ENCODE assay signal across 9 mouse cellular contexts in the genomic region with DNA sequence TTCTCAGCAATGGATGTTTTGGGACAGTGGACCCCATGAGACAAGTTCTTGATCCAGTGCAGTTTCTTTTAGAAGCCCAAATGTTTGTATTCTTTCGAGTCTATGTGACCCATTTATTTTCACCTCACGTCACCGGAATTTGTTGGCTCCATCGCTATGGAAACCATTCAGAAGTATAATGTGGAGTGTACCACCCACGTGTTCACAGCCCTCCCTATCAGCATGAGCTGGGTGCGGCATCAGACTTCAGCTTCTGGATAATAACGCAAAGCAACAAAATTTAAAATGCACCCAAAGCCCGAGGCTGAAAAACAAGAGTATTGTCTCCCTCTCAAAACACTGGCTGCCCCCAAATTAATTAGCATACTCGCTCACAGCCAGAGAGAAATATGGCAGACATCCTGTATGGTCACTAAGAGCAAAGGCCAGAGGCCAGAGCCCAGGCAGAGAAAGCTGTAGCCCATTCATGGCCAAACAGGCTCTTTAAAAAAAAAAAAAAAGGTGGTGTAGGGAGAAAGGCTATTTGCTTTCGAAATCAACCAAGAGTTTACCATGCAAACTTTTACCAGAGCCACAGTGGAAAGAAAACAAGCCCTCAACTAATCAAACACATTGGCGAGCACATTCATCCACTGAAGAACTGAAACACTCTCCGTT. TPM values are rescaled to one million over a fixed set of nuclear protein-coding genes. Genes with fewer than 3 reads are reported as not detected.
DNase-seq lines count a peak whose midpoint lies in the region; ATAC-seq and TF ChIP-seq lines count a peak whose summit lies in the region.
"Had no signal": no experiment of that assay in that cellular context is flagged by ENCODE, and none has a peak within 500 bp of the region (broad histone marks: within the 10 kb centered on the region; RNA-seq: fewer than 3 reads in every experiment).

No protein-coding gene starts in this region.

- H3K4me3 ChIP-seq in forebrain, postnatal 0 days (ENCODE audit: low read depth, low read length), result peak overlapping the region; percentile 3; the same call in 1 of the 2 replicates
- no peak overlapping the region for H3K4me3 ChIP-seq in midbrain, embryonic 12.5 days
- no peak overlapping the region for H3K4me3 ChIP-seq in thymus, adult 2 months (ENCODE audit: control insufficient read depth, insufficient read depth, low read length)

- H3K27ac ChIP-seq in forebrain, postnatal 0 days (ENCODE audit: low read depth, low read length), result 0 out of 2 replicates have a peak overlapping the region, but pooled peaks have one; percentile 30
- no peak overlapping the region for H3K27ac ChIP-seq in midbrain, embryonic 12.5 days (replicated peaks)
- no peak overlapping the region for H3K27ac ChIP-seq in thymus, adult 2 months (ENCODE audit: control insufficient read depth, insufficient read depth, low read length)

- DNase-seq in Muller cell, postnatal 12 days (ENCODE audit: inconsistent ontology term), result peak; percentile 84
- peak; percentile 76 for DNase-seq in forebrain, postnatal 0 days
- peak; percentile 35 to 41 for DNase-seq in layer of hippocampus, postnatal 36 days
- DNase-seq in thymus, postnatal 25 days, result no peak
- no peak for DNase-seq in kidney, postnatal 25 days
- DNase-seq in thymus, adult 2 months, result no peak
- no peak for DNase-seq in kidney, postnatal 4 days

- 8% methylated on average over 12 of the region's 12 CpGs for WGBS in forebrain, postnatal 0 days
- WGBS in midbrain, embryonic 12.5 days, result 35% methylated on average over 12 of the region's 12 CpGs
- WGBS in thymus, adult 2 months, result 89% methylated on average over 12 of the region's 12 CpGs

- no peaks in the 10 kb centered on the region for H3K36me3 ChIP-seq in forebrain, postnatal 0 days (ENCODE audit: insufficient read depth)
- H3K36me3 ChIP-seq in midbrain, embryonic 12.5 days, result no peaks in the 10 kb centered on the region
- H3K36me3 ChIP-seq in thymus, adult 2 months (ENCODE audit: control insufficient read depth, insufficient read depth, low read length), result no peaks in the 10 kb centered on the region

- TF ChIP-seq POLR2A in thymus, adult 2 months (IDR thresholded peaks at IDR 0.05; ENCODE audit: control insufficient read depth, extremely low read depth, insufficient read depth, low read length, poor library complexity), result no peak

- no peaks in the 10 kb centered on the region for H3K4me1 ChIP-seq in forebrain, postnatal 0 days (ENCODE audit: insufficient read depth)
- H3K4me1 ChIP-seq in midbrain, embryonic 12.5 days, result peaks cover 40% of the 10 kb centered on the region
- no peaks in the 10 kb centered on the region for H3K4me1 ChIP-seq in thymus, adult 2 months (replicated peaks; ENCODE audit: control insufficient read depth, insufficient read depth, low read length)

- TF ChIP-seq CTCF in forebrain, postnatal 0 days (IDR thresholded peaks at IDR 0.05; ENCODE audit: low read depth), result no peak
- no peak for TF ChIP-seq CTCF in thymus, adult 2 months (IDR thresholded peaks at IDR 0.05; ENCODE audit: borderline replicate concordance, control insufficient read depth, extremely low read depth, insufficient read depth, low read length, poor library complexity)

- no peaks in the 10 kb centered on the region for H3K9me3 ChIP-seq in forebrain, postnatal 0 days (ENCODE audit: low read length)
- H3K9me3 ChIP-seq in midbrain, embryonic 12.5 days, result no peaks in the 10 kb centered on the region

- no peak overlapping the region for H3K9ac ChIP-seq in forebrain, postnatal 0 days
- no peak overlapping the region for H3K9ac ChIP-seq in midbrain, embryonic 12.5 days (replicated peaks)

- H3K27me3 ChIP-seq in forebrain, postnatal 0 days (ENCODE audit: insufficient read depth, low read length), result no peaks in the 10 kb centered on the region
- no peaks in the 10 kb centered on the region for H3K27me3 ChIP-seq in midbrain, embryonic 12.5 days
- no peaks in the 10 kb centered on the region for H3K27me3 ChIP-seq in thymus, adult 2 months (ENCODE audit: control insufficient read depth, insufficient read depth, low read length)

- ATAC-seq in forebrain, postnatal 0 days, result peak; percentile 95
- peak; percentile 74; the same call in 1 of the 2 replicates for ATAC-seq in midbrain, embryonic 12.5 days (ENCODE audit: low FRiP score, low read depth)
- ATAC-seq: lung, postnatal 0 days had no signal

- peak overlapping the region; percentile 38 for H3K4me2 ChIP-seq in forebrain, postnatal 0 days (ENCODE audit: low read depth)
- H3K4me2 ChIP-seq in midbrain, embryonic 12.5 days (replicated peaks), result 0 out of 2 replicates have a peak overlapping the region, but pooled peaks have one; percentile 4

RNA-seq across cellular contexts. Expression of a gene that starts 18.1 kb away (rescaled TPM):
- total RNA-seq in forebrain, postnatal 0 days (2014; rRNA removed), result 10.5 and 12.7 TPM in 2 replicates
- polyA plus RNA-seq in forebrain, postnatal 0 days (2015; fragmentation: Nextera tagmentation; extraction: Ambion mirVana), result 6.0 and 8.2 TPM in 2 replicates
- total RNA-seq in layer of hippocampus, postnatal 36 days (2021), result 10 to 100 TPM; 34.3 to 35.6 TPM
- polyA plus RNA-seq in midbrain, embryonic 12.5 days (2016; fragmentation: Nextera tagmentation; extraction: Ambion mirVana), result 21.7 and 28.3 TPM in 2 replicates
- polyA plus RNA-seq in thymus, adult 2 months (2012; rRNA removed), result 0.13 and 0.31 TPM in 2 replicates

Comparison
In these comparisons a context has a peak if more than half of its experiments do, and no peak if none do; other contexts are left out.
1. DNase-seq: peak in Muller cell, postnatal 12 days (single experiment), forebrain, postnatal 0 days (single experiment) and layer of hippocampus, postnatal 36 days (2 of 2); none in thymus, postnatal 25 days (single experiment), kidney, postnatal 25 days (0 of 2), thymus, adult 2 months (single experiment) and kidney, postnatal 4 days (0 of 2).